Mouse (Mus musculus) embryonic facial prominence, embryonic 14.5 days (tissue): ENCODE measurements around the gene Rarres2. TPM values are rescaled to one million over a fixed set of nuclear protein-coding genes. Genes with fewer than 3 reads are reported as not detected.

ENCODE experiments used
- ATAC-seq: fragments of 200-750 bp; cut with Nextera tagmentation; 2 replicates; pipeline ENCODE4 v1.8.0; 2017; ENCODE audit warnings: low read depth, moderate number of reproducible peaks, moderate TSS enrichment
- DNase-seq: peaks from one replicate; pipeline ENCODE4 v3.0.0-alpha.2; 2015; ENCODE audit warnings: low spot score
- H3K27ac ChIP-seq: fragments of 300-500 bp; sonication (generic); replicated peaks from 2 replicates; pipeline ENCODE4 v1.5.1; 2014; ENCODE audit warnings: low read depth, mild to moderate bottlenecking, low read length, moderate library complexity
- H3K27me3 ChIP-seq: fragments of 300-500 bp; sonication (generic); replicated peaks from 2 replicates; pipeline ENCODE4 v1.6.1; 2014; ENCODE audit warnings: low read length; ENCODE audit not compliant: control insufficient read depth, insufficient read depth
- H3K36me3 ChIP-seq: fragments of 300-500 bp; sonication (generic); 2 replicates; pipeline ENCODE4 v1.6.1; 2014; ENCODE audit warnings: low read length, mixed read lengths; ENCODE audit not compliant: control insufficient read depth, insufficient read depth
- H3K4me1 ChIP-seq: fragments of 300-500 bp; sonication (generic); 2 replicates; pipeline ENCODE4 v1.6.1; 2014; ENCODE audit warnings: antibody characterized with exemption, low read length; ENCODE audit not compliant: control insufficient read depth, insufficient read depth
- H3K4me2 ChIP-seq: fragments of 300-500 bp; sonication (generic); 2 replicates; pipeline ENCODE4 v1.6.1; 2014; ENCODE audit warnings: low read depth, mild to moderate bottlenecking, low read length, moderate library complexity, mixed read lengths
- H3K4me3 ChIP-seq: fragments of 300-500 bp; sonication (generic); 2 replicates; pipeline ENCODE4 v1.5.1; 2014; ENCODE audit warnings: low read depth, mild to moderate bottlenecking, low read length
- H3K9ac ChIP-seq: fragments of 300-500 bp; sonication (generic); 2 replicates; pipeline ENCODE4 v1.6.1; 2014; ENCODE audit warnings: low read depth, mild to moderate bottlenecking, low read length, moderate library complexity, mixed read lengths
- H3K9me3 ChIP-seq: fragments of 300-500 bp; sonication (generic); 2 replicates; pipeline ENCODE4 v1.6.1; 2016; ENCODE audit warnings: low read length; ENCODE audit not compliant: control insufficient read depth
- WGBS: fragments of 180-500 bp; shearing (Covaris S2); extraction: QIAGEN DNeasy Blood & Tissue Kit; methylation state at CpG from one replicate; pipeline ENCODE4 v1.1.7; 2014; 5-methylcytosine and 5-hydroxymethylcytosine counted together
- polyA plus RNA-seq: library from polyadenylated mRNA; unstranded; fragments of >200 nt; fragmentation: Nextera tagmentation; extraction: Ambion mirVana; gene quantifications from 2 replicates; pipeline ENCODE4 v1.2.1, GENCODE M21; 2014

The Rarres2 gene
- polyA plus RNA-seq, 1 experiment from 2014 or later, result 29.1 TPM

DNA sequence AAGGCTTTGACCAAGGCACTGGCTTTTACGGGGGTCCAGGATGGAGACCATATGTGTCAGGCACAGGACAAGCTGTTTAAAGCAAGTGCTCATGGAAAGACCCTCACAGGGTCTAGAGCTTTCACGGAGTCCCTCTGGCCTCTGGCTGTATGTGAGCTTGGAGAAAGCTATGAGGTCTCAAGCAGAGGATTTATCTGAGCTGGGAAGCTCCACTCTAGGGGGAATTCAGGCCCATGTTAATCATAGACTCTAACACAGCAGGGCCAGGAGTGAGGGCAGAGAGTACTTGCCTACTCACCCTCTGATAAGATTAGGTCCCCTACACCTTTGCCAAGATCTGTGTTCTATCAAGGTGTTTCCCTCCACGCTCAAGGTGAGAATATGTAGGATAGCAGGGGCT, 30.0 kb downstream of the Rarres2 start:
- 79% methylated on average over 3 of the region's 3 CpGs for whole genome bisulfite sequencing

DNA sequence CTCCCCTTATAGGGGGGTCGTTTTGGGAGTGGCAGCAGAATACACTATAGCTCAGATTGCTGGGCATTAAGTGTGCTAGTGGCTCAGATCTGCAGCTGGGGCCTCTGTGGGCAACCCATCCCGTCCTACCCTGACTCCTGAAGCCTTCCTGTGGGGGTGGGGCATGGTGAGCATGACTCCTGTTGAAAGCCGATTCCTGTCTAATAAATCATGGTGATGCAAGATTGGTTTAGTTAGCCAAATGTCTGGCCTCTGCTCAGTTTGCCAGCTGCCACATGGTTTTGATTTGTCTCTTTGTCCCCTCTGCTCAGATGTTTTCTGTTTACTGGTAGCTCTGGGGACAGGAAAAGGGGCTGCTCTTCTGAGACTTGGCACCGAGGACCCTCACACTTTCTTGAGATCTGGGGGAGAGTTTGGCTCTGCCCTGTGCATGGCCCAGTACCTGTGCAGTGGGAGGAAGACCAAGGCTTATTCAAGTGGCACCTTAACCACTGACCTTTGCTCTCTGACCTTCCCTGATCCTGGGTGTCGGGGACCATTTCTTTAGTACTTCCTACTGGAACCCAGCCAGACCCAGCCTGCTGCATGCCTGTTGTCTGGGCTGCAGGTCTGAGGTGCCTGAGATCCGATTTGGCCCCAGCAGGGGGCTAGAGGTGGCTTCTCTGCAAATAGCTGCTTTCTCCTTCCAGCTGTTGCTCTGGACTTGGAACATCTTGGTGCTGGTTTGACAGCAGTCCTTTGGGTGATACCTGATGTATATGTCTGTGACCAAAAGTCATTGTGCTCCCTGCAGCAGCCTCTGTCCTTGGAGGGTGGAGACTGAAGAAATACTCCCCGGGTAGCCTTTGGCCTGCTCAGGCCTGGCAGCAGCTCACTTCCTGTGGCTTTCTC, 30.8 kb downstream of the Rarres2 start:
- Histone ChIP-seq H3K36me3 (no peaks in the 10 kb centered on the region), H3K27me3 (no peaks in the 10 kb centered on the region), H3K4me1 (peaks cover 11% of the 10 kb centered on the region; the same call in 1 of the 2 replicates), H3K4me2 (no peak overlapping the region), H3K9me3 (no peaks in the 10 kb centered on the region), H3K9ac (0 out of 2 replicates have a peak overlapping the region, but pooled peaks have one; percentile 25), H3K27ac (no peak overlapping the region), H3K4me3 (no peak overlapping the region)
- 26% methylated on average over 7 of the region's 7 CpGs for WGBS
- ATAC-seq (no peak), DNase-seq (peak; percentile 49)

More for the DNA sequence above, 30.0 kb downstream of the Rarres2 start:
- DNase-seq, result no peak
- H3K27me3 ChIP-seq, result no peaks in the 10 kb centered on the region
- no peak for ATAC-seq
- H3K4me3 ChIP-seq, result no peak overlapping the region
- no peaks in the 10 kb centered on the region for H3K36me3 ChIP-seq
- H3K4me1 ChIP-seq, result peaks cover 11% of the 10 kb centered on the region; the same call in 1 of the 2 replicates
- no peak overlapping the region for H3K9ac ChIP-seq
- no peaks in the 10 kb centered on the region for H3K9me3 ChIP-seq
- no peak overlapping the region for H3K27ac ChIP-seq
- no peak overlapping the region for H3K4me2 ChIP-seq

DNA sequence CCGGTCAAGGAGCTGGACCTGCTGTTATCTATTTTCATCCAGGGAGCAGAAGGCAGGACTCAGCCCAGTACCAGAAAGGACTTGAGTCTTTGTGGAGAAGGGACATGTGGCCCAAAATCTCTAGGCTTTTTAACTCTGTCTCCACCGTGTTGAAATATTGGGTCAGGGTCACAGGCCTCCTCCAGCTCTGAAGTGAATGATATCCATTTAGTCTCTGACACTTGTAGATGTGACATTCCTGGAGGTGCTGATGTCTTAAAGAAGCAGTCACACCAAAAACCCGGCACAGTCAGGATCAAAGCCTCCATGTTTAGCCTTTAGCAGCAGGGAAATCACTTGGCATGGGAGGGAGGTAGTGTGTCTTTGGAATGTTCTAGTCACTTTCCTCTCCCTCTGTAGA, 31.9 kb downstream of the Rarres2 start:
- Histone ChIP-seq H3K36me3 (no peaks in the 10 kb centered on the region), H3K9ac (no peak overlapping the region), H3K4me2 (no peak overlapping the region), H3K4me1 (peaks cover 11% of the 10 kb centered on the region; the same call in 1 of the 2 replicates), H3K4me3 (no peak overlapping the region), H3K27me3 (no peaks in the 10 kb centered on the region), H3K27ac (no peak overlapping the region), H3K9me3 (no peaks in the 10 kb centered on the region)
- ATAC-seq (no peak), DNase-seq (no peak)
- WGBS, result 50% methylated on average over 3 of the region's 3 CpGs

DNA sequence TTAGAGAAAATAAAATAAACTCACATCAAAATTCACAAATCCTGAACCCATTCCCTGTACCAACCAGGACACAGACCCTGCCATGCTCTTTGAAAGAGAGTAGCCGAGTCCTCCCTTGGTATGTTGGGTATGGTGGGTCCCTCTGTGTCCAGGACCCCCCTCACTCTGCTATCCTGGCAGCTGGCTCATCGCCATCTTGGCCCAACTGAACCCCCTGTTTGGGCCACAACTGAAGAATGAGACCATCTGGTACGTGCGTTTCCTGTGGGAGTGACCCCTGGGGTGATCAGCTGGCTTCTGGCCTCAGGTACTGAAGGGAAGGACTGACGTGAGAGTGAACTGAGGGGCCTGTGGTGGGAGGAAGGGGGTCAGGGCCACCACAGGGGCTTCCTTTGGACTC, 32.7 kb downstream of the Rarres2 start:
- H3K4me2 ChIP-seq, result no peak overlapping the region
- no peak overlapping the region for H3K27ac ChIP-seq
- H3K9me3 ChIP-seq, result no peaks in the 10 kb centered on the region
- peaks cover 11% of the 10 kb centered on the region; the same call in 1 of the 2 replicates for H3K4me1 ChIP-seq
- H3K27me3 ChIP-seq, result no peaks in the 10 kb centered on the region
- DNase-seq (no peak), ATAC-seq (no peak)
- 69% methylated on average over 5 of the region's 5 CpGs for WGBS
- H3K36me3 ChIP-seq, result no peaks in the 10 kb centered on the region; the same call in 1 of the 2 replicates
- H3K9ac ChIP-seq, result no peak overlapping the region
- no peak overlapping the region for H3K4me3 ChIP-seq

DNA sequence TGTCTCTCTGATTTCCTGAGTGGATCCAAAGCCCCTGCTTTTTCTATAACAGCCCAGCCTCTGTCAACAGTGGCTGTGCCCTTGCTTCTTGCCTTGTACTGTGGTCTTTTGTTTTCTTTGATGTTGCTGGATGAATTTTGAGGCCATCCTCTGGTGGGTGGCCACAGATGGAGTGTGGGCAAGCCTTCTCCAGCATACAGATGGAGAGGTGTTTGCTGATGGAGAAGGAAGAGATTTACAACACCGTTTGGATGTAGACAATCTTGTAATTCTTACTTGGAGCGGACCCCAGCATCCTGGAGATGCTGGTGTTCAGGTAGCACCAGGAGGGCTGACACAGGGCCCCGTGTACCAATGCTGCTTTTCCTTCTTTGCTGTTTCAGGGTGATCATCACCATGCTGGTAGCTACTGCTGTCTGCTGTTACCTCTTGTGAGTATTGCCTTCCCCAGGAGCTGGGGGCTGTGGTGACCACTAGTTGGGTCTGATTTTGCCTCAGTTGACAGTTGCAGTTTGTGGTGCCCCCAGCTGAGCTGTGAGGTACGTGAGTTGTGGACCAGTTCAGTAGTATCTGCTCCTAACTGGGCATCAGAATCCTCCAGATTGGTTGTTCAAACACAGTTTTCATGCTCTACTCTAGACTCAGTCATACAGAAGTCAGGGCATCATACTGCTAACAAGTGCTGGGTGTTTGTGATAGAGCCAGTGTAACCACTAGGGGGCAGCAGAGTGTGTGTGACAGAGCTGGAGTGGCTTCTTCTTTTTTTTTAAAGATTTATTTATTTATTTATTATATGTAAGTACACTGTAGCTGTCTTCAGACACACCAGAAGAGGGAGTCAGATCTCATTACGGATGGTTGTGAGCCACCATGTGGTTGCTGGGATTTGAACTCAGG, 33.5 kb downstream of the Rarres2 start:
- Histone ChIP-seq H3K9ac (no peak overlapping the region), H3K27me3 (no peaks in the 10 kb centered on the region), H3K4me2 (no peak overlapping the region), H3K4me1 (peaks cover 11% of the 10 kb centered on the region; the same call in 1 of the 2 replicates), H3K4me3 (no peak overlapping the region), H3K9me3 (no peaks in the 10 kb centered on the region), H3K36me3 (no peaks in the 10 kb centered on the region; the same call in 1 of the 2 replicates), H3K27ac (no peak overlapping the region)
- peak; percentile 84 for DNase-seq
- WGBS, result 68% methylated on average over 4 of the region's 5 CpGs
- ATAC-seq, result no peak; the same call in 1 of the 2 replicates

DNA sequence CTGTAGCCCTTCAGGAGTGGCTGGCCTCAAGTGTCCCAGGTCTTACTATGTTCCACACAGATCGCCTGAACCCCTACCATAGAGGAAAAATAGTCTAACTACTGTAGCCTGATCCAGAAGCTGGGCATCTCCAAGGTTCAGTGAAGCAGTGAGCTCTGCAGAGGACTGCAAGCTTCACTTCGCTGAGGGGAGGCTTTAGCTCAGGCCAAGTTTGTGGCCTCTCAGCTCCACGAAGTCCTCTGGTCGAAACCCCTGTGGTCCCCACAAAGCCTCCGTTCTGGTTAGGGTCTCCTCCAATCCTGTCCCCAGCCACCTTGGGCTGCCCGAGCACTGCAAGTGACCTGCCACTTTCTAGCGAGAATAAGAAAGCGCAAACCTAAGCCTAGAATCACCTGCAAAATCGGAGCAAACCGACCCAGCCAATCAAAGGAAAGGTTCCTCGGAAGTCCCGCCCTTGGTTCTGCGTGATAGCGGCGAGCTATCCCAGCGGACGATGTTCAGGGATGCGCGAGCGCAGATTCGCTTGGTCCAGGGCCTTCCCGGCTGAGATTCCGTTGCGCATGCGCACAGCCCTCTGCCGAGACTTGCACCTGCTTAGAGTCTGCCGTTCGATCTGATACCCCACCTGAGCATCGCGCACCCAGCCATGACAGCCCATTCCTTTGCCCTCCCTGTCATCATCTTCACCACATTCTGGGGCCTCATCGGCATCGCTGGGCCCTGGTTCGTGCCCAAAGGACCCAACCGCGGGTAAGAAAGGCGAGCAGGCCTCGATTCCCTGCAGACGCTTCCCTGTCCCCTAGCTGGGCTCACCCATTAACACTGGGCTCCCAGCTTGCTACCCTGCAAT, 35.3 kb downstream of the Rarres2 start, which contains the start of gene Atp6v0e2:
Atp6v0e2 (plus strand) TSS at position 511 of the 850 bp plus-strand sequence.
- ATAC-seq, result peak; percentile 95
- Histone ChIP-seq H3K27me3 (no peaks in the 10 kb centered on the region), H3K27ac (no peak within 1 kb of the TSS), H3K4me3 (peak within 1 kb of the TSS; percentile 37), H3K4me1 (peaks cover 11% of the 10 kb centered on the region; the same call in 1 of the 2 replicates), H3K9ac (peak within 1 kb of the TSS; percentile 59), H3K9me3 (no peaks in the 10 kb centered on the region), H3K4me2 (peak within 1 kb of the TSS; percentile 62), H3K36me3 (peaks cover 6% of the 10 kb centered on the region)
- WGBS, result 6% methylated on average over 31 of the region's 38 CpGs
- DNase-seq, result peak; percentile 96

DNA sequence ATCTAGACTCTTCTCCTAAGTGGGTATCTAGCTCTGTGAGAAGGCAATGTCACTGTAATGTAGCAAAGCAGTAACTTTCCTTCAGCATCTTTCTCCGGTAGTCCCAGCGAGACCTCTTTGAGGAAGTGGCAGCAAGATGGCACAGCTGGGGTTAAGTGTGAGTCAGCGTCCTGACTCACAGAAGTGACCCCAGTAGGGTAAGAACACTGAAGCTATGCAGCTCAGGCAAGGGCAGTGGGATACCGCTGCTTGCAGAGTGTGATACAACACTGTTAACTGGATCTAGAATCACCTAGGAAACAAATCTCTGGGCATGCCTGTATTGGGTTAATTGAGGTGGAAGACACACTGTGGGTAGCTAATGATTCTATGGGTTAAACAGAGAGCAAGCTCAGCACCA, 36.5 kb downstream of the Rarres2 start:
- H3K9ac ChIP-seq, result no peak overlapping the region

DNA sequence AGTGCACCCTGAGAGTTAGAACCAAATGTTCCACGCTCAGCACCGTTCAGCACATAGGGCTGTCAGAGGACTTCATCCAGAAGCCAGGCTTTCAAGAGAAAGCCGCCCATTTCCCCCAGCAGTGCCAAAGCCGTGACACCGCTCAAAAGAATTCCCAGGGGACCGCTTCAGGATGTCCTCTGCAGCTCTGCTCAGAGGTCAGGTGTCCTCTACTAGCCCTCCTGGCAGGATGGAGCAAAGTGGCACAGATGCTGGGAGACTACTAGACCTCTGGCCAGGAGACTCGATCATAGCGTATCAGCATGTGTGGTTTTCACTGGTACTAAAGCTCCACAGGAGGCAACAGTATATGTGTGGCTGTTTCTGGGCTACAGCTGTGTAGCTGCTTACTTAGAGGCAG, 37.7 kb downstream of the Rarres2 start:
- no peak overlapping the region for H3K27ac ChIP-seq
- no peak overlapping the region for H3K4me2 ChIP-seq
- no peak for ATAC-seq
- H3K4me1 ChIP-seq, result no peaks in the 10 kb centered on the region
- H3K9ac ChIP-seq, result no peak overlapping the region
- WGBS, result 73% methylated on average over 8 of the region's 8 CpGs
- no peaks in the 10 kb centered on the region for H3K27me3 ChIP-seq
- H3K4me3 ChIP-seq, result no peak overlapping the region
- DNase-seq, result no peak
- H3K36me3 ChIP-seq, result peaks cover 16% of the 10 kb centered on the region
- no peaks in the 10 kb centered on the region for H3K9me3 ChIP-seq

More for the DNA sequence above, 36.5 kb downstream of the Rarres2 start:
- H3K4me1 ChIP-seq, result no peaks in the 10 kb centered on the region
- 71% methylated on average over 4 of the region's 4 CpGs for WGBS
- no peak overlapping the region for H3K27ac ChIP-seq
- H3K4me3 ChIP-seq, result no peak overlapping the region
- H3K27me3 ChIP-seq, result no peaks in the 10 kb centered on the region
- H3K36me3 ChIP-seq, result peaks cover 12% of the 10 kb centered on the region
- no peak overlapping the region for H3K4me2 ChIP-seq
- H3K9me3 ChIP-seq, result no peaks in the 10 kb centered on the region
- DNase-seq (no peak), ATAC-seq (no peak)
